Mouse (Mus musculus): ENCODE data around the gene Tssc4.

- TF ChIP-seq CTCF (IDR thresholded peaks at IDR 0.05; ENCODE audit: borderline replicate concordance, extremely low read depth, insufficient read depth, insufficient read length): no peak
- no peak for TF ChIP-seq POLR2A (IDR thresholded peaks at IDR 0.05; ENCODE audit: borderline replicate concordance, extremely low read depth, insufficient read depth, insufficient read length, poor library complexity, severe bottlenecking)
Measured at GRCm38 (mm10) chr7:143105258-143105897, 36.3 kb downstream of the Tssc4 start.

Data from brain, embryonic 14.5 days (tissue).